Comparison of ENCODE assay signal across 18 mouse cellular contexts in the genomic region with DNA sequence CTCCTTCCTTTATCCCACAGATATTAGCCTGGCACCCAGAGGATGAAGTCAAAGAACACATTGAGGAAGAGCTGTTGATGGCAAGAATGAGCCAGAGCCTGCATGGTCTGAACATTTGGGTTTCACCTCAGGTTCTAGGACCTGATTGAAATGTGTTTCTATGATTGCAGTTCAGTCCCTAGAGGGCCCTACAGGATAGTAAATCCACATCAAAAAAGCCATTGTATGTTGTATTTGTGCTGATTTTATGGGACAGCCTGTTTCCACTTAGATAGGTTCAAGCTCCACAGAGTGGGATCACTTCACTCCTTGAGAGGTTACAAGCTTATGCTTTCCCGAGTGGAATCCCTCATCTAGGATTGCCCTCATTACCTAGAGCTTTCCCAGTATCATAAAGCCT.
DNase-seq lines count a peak whose midpoint lies in the region; ATAC-seq and TF ChIP-seq lines count a peak whose summit lies in the region.
"Had no signal": no experiment of that assay in that cellular context is flagged by ENCODE, and none has a peak within 500 bp of the region (broad histone marks: within the 10 kb centered on the region; RNA-seq: fewer than 3 reads in every experiment).

No protein-coding gene starts in this region.

- no peaks in the 10 kb centered on the region for H3K4me1 ChIP-seq in forebrain, postnatal 0 days (ENCODE audit: insufficient read depth)
- no peaks in the 10 kb centered on the region for H3K4me1 ChIP-seq in forebrain, embryonic 10.5 days
- no peaks in the 10 kb centered on the region for H3K4me1 ChIP-seq in CH12.LX (ENCODE audit: control insufficient read depth in 1 of 2, insufficient read depth in 2 of 2)
- H3K4me1 ChIP-seq: heart, embryonic 15.5 days; neural tube, embryonic 12.5 days had no signal

- no peak overlapping the region for H3K9ac ChIP-seq in forebrain, postnatal 0 days
- H3K9ac ChIP-seq in CH12.LX (ENCODE audit: insufficient read depth, low read depth): no peak overlapping the region
- H3K9ac ChIP-seq: heart, embryonic 15.5 days; hindbrain, embryonic 14.5 days; limb, embryonic 13.5 days; neural tube, embryonic 12.5 days had no signal

- H3K27me3 ChIP-seq in forebrain, postnatal 0 days (ENCODE audit: insufficient read depth, low read length): no peaks in the 10 kb centered on the region
- no peaks in the 10 kb centered on the region for H3K27me3 ChIP-seq in forebrain, embryonic 10.5 days (ENCODE audit: poor library complexity, severe bottlenecking)
- H3K27me3 ChIP-seq in CH12.LX (replicated peaks): no peaks in the 10 kb centered on the region
- H3K27me3 ChIP-seq: heart, embryonic 15.5 days; limb, embryonic 13.5 days; neural tube, embryonic 12.5 days had no signal

- no peak overlapping the region for H3K27ac ChIP-seq in forebrain, postnatal 0 days (ENCODE audit: low read depth, low read length)
- no peak overlapping the region for H3K27ac ChIP-seq in forebrain, embryonic 10.5 days
- no peak overlapping the region for H3K27ac ChIP-seq in left cerebral cortex, adult 2 months
- no peak overlapping the region for H3K27ac ChIP-seq in CH12.LX (ENCODE audit: insufficient read depth, low read depth)
- H3K27ac ChIP-seq: heart, embryonic 15.5 days; hindbrain, embryonic 14.5 days; limb, embryonic 13.5 days; neural tube, embryonic 12.5 days had no signal

- intact Hi-C loops in left cerebral cortex, adult 2 months (cut with DNase I): loop anchor here (5.0 kb wide), 1 partner anchor 302 kb away; no protein-coding TSS in a partner anchor
- intact Hi-C loops in left cerebral cortex, postnatal 25 days (cut with DNase I): loop anchor here (10.0 kb wide), 1 partner anchor 660 kb away; no protein-coding TSS in a partner anchor

- no peak overlapping the region for H3K4me2 ChIP-seq in forebrain, postnatal 0 days (ENCODE audit: low read depth)
- H3K4me2 ChIP-seq in CH12.LX (ENCODE audit: insufficient read depth, low read depth, poor library complexity, severe bottlenecking): no peak overlapping the region; the same call in 1 of the 2 replicates
- H3K4me2 ChIP-seq: heart, embryonic 15.5 days; hindbrain, embryonic 14.5 days; limb, embryonic 13.5 days; midbrain, embryonic 11.5 days; neural tube, embryonic 12.5 days had no signal

- H3K4me3 ChIP-seq in forebrain, postnatal 0 days (ENCODE audit: low read depth, low read length): no peak overlapping the region
- no peak overlapping the region for H3K4me3 ChIP-seq in forebrain, embryonic 10.5 days
- H3K4me3 ChIP-seq in left cerebral cortex, adult 2 months: no peak overlapping the region
- H3K4me3 ChIP-seq in CH12.LX (replicated peaks in 1 of 3; ENCODE audit: low read depth in 2 of 3, low read length in 2 of 3, poor library complexity in 1 of 3): no peak overlapping the region
- H3K4me3 ChIP-seq: heart, embryonic 15.5 days; limb, embryonic 13.5 days; neural tube, embryonic 12.5 days had no signal

- H3K79me2 ChIP-seq in CH12.LX (replicated peaks; ENCODE audit: control insufficient read depth, extremely low read depth, insufficient read depth, poor library complexity, severe bottlenecking): no peaks in the 10 kb centered on the region

- no peak for TF ChIP-seq POLR2A in CH12.LX (IDR thresholded peaks at IDR 0.05; ENCODE audit: low read depth, low read length)

- TF ChIP-seq CTCF in forebrain, postnatal 0 days (IDR thresholded peaks at IDR 0.05; ENCODE audit: low read depth): peak; percentile 31
- TF ChIP-seq CTCF in left cerebral cortex, adult 2 months (IDR thresholded peaks at IDR 0.05): peak; percentile 39
- TF ChIP-seq CTCF in CH12.LX (conservative IDR thresholded peaks at IDR 0.05 in 1 of 2, IDR thresholded peaks at IDR 0.05 in 1 of 2; ENCODE audit: low read depth in 2 of 2, low read length in 2 of 2): peak in 1 of 2 experiments; percentile 65; a peak in 2 of 4 replicates

- peak; percentile 27; the same call in 1 of the 2 replicates for ATAC-seq in forebrain, postnatal 0 days
- ATAC-seq in inflammation-experienced regulatory T-cells, adult 6 months: peak; percentile 43

- in situ Hi-C loops in CH12.LX (cut with MboI; ENCODE audit: low pct_ligation_motif_present, low pct_unique_long_range_greater_than_20kb, low sequenced_read_pairs): loop anchor here (25.0 kb wide), 1 partner anchor 277 kb away; no protein-coding TSS in a partner anchor

- TF ChIP-seq RAD21 in CH12.LX (IDR thresholded peaks at IDR 0.05; ENCODE audit: low read depth, low read length): peak; percentile 69

- no peak for TF ChIP-seq EP300 in CH12.LX (IDR thresholded peaks at IDR 0.05; ENCODE audit: low read length)

- H3K9me3 ChIP-seq in forebrain, postnatal 0 days (ENCODE audit: low read length): no peaks in the 10 kb centered on the region
- H3K9me3 ChIP-seq in forebrain, embryonic 10.5 days: no peaks in the 10 kb centered on the region
- H3K9me3 ChIP-seq in CH12.LX (replicated peaks; ENCODE audit: low read length): no peaks in the 10 kb centered on the region
- H3K9me3 ChIP-seq: heart, embryonic 15.5 days; limb, embryonic 13.5 days; neural tube, embryonic 12.5 days had no signal

- no peaks in the 10 kb centered on the region for H3K36me3 ChIP-seq in forebrain, postnatal 0 days (ENCODE audit: insufficient read depth)
- H3K36me3 ChIP-seq in forebrain, embryonic 10.5 days (replicated peaks): no peaks in the 10 kb centered on the region
- H3K36me3 ChIP-seq in CH12.LX (replicated peaks in 1 of 2; ENCODE audit: control insufficient read depth in 1 of 2, insufficient read depth in 1 of 2, low read length in 1 of 2): no peaks in the 10 kb centered on the region
- H3K36me3 ChIP-seq: heart, embryonic 15.5 days; limb, embryonic 13.5 days; neural tube, embryonic 12.5 days had no signal

- dilution Hi-C loops in CH12.LX (cut with MboI; ENCODE audit: extremely low pct_ligation_motif_present, extremely low pct_unique_long_range_greater_than_20kb, low sequenced_read_pairs): no loop called here

- peak; percentile 2 for DNase-seq in forebrain, postnatal 0 days
- no peak for DNase-seq in forebrain, embryonic 10.5 days (ENCODE audit: extremely low spot score, low spot score)
- DNase-seq in left cerebral cortex, adult 2 months (ENCODE audit: extremely low spot score in 1 of 2, low spot score in 2 of 2): no peak
- DNase-seq in left cerebral cortex, postnatal 25 days (ENCODE audit: low spot score in 2 of 2): no peak
- no peak for DNase-seq in CH12.LX (ENCODE audit: extremely low read depth)
- DNase-seq in urinary bladder, postnatal 10 days (ENCODE audit: low spot score): no peak
- no peak for DNase-seq in adrenal gland, postnatal 25 days
- DNase-seq: adrenal gland, postnatal 10 days; gastrocnemius, postnatal 25 days; kidney, postnatal 10 days; lung, adult 18-20 months; thymus, adult 2 months had no signal

- WGBS in forebrain, postnatal 0 days: 41% methylated on average over 1 of the region's 1 CpGs
- 73% methylated on average over 1 of the region's 1 CpGs for WGBS in forebrain, embryonic 10.5 days

TF ChIP-seq in CH12.LX, 34 proteins besides CTCF, POLR2A, EP300 and RAD21:
- TF ChIP-seq MXI1 (IDR thresholded peaks at IDR 0.05; ENCODE audit: low read depth, low read length): no peak
- peak; percentile 51 for TF ChIP-seq SMC3 (IDR thresholded peaks at IDR 0.05; ENCODE audit: low read depth, low read length)
